Mouse (Mus musculus) hindbrain, embryonic 15.5 days (tissue): ENCODE measurements at regions not wholly inside any gene's neighbourhood (a gene's known extent, or its start where the extent isn't known, plus 50 kb on each side); places are given as distances from the start of the nearest gene placed in this dataset.

Source experiments
- ATAC-seq: fragments of 200-750 bp; cut with Nextera tagmentation; 2 replicates; pipeline ENCODE4 v1.8.0; 2017; ENCODE audit warnings: low read depth, moderate number of reproducible peaks, moderate TSS enrichment; ENCODE audit not compliant: low FRiP score
- H3K27ac ChIP-seq: fragments of 300-500 bp; sonication (generic); replicated peaks from 2 replicates; pipeline ENCODE4 v1.5.1; 2015; ENCODE audit warnings: mild to moderate bottlenecking, inconsistent platforms
- H3K27me3 ChIP-seq: fragments of 300-500 bp; sonication (generic); 2 replicates; pipeline ENCODE4 v1.6.1; 2015; ENCODE audit warnings: control low read depth, inconsistent platforms
- H3K36me3 ChIP-seq: fragments of 300-500 bp; sonication (generic); 2 replicates; pipeline ENCODE4 v1.6.1; 2015; ENCODE audit warnings: control low read depth, inconsistent platforms
- H3K4me1 ChIP-seq: fragments of 300-500 bp; sonication (generic); replicated peaks from 2 replicates; pipeline ENCODE4 v1.6.1; 2015; ENCODE audit warnings: control low read depth, inconsistent platforms
- H3K4me2 ChIP-seq: fragments of 300-500 bp; sonication (generic); 2 replicates; pipeline ENCODE4 v1.6.1; 2015; ENCODE audit warnings: moderate library complexity, mild to moderate bottlenecking, inconsistent platforms
- H3K4me3 ChIP-seq: fragments of 300-500 bp; sonication (generic); 2 replicates; pipeline ENCODE4 v1.5.1; 2015; ENCODE audit warnings: mild to moderate bottlenecking, inconsistent platforms
- H3K9ac ChIP-seq: fragments of 300-500 bp; sonication (generic); 2 replicates; pipeline ENCODE4 v1.6.1; 2015; ENCODE audit warnings: inconsistent platforms
- H3K9me3 ChIP-seq: fragments of 300-500 bp; sonication (generic); 2 replicates; pipeline ENCODE4 v1.6.1; 2016; ENCODE audit warnings: control low read depth, inconsistent platforms
- WGBS: fragments of 180-500 bp; shearing (Covaris S2); methylation state at CpG from one replicate; pipeline ENCODE4 v1.1.7; 2015; 5-methylcytosine and 5-hydroxymethylcytosine counted together

DNA sequence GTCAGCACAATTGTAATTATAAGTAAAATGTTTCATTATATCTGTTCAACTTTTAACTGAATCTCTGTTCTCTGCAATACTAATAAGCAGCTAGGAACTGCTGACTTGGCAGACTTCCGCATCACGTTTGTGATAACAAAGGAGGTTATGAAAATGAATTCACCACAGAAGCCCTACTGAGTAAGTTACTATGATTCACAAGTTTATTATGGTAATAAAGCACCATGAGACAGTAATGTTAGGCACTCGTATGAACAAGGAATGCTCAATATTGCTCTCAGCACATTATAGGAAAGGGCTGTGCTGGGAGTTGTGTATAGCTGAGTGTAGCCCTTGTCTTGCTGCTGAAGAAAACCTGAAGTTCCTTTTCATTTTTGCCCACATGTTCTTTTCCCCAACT is 238.9 kb upstream of the Pcdh9 start:
- no peaks in the 10 kb centered on the region for H3K4me1 ChIP-seq
- H3K27ac ChIP-seq: no peak overlapping the region
- H3K36me3 ChIP-seq: no peaks in the 10 kb centered on the region
- H3K27me3 ChIP-seq: no peaks in the 10 kb centered on the region
- H3K9ac ChIP-seq: no peak overlapping the region
- no peaks in the 10 kb centered on the region for H3K9me3 ChIP-seq
- H3K4me3 ChIP-seq: no peak overlapping the region
- H3K4me2 ChIP-seq: no peak overlapping the region
- WGBS: 49% methylated on average over 3 of the region's 3 CpGs
- peak; percentile 45; the same call in 1 of the 2 replicates for ATAC-seq

DNA sequence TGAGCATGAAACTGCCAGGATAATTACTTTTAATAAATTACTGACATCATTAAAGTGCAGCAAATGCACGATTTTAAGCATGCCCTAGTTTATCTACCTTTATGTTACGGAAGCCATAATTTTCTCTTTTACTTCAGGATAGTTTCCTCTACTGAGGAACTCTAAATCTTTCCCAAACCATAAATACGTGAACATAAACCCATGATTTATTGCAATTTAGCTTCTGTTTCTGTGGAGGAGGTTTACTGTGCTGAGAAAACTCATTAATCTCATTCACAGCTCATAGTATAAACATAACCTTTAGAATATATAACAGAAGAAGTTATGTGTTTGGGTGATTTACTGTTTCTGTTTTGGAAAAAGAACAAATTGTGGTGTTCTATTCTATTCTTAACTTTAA is 233.1 kb upstream of the Pcdh9 start:
- no peak for ATAC-seq
- no peak overlapping the region for H3K27ac ChIP-seq
- no peaks in the 10 kb centered on the region for H3K9me3 ChIP-seq
- no peaks in the 10 kb centered on the region for H3K36me3 ChIP-seq
- no peaks in the 10 kb centered on the region for H3K27me3 ChIP-seq
- no peak overlapping the region for H3K4me2 ChIP-seq
- no peak overlapping the region for H3K4me3 ChIP-seq
- H3K9ac ChIP-seq: no peak overlapping the region
- WGBS: 70% methylated on average over 3 of the region's 3 CpGs
- no peaks in the 10 kb centered on the region for H3K4me1 ChIP-seq

DNA sequence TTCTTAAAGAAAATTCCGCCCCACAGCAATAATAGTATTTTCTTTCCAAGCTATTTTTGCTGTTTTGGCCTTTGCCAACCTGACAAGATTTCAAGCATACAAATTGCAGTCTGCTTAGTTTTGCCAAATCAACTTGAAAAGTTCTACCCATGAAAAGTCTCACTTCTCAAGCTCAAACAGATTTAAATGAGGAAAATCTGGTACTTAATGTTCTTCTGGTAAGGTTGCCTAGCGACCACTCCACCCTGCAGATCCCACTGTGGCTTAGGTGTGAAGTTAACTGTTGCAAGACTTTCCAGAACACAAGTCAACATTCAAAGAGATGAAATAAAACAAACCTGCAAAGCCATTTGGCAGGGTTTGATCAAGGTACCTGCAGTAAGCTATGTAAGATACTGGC is 208.4 kb upstream of the Pcdh9 start:
- no peak for ATAC-seq
- H3K4me3 ChIP-seq: no peak overlapping the region
- no peak overlapping the region for H3K9ac ChIP-seq
- H3K4me2 ChIP-seq: no peak overlapping the region
- 59% methylated on average over 2 of the region's 2 CpGs for WGBS
- no peak overlapping the region for H3K27ac ChIP-seq
- H3K27me3 ChIP-seq: no peaks in the 10 kb centered on the region
- no peaks in the 10 kb centered on the region for H3K9me3 ChIP-seq
- no peaks in the 10 kb centered on the region for H3K36me3 ChIP-seq
- H3K4me1 ChIP-seq: no peaks in the 10 kb centered on the region

DNA sequence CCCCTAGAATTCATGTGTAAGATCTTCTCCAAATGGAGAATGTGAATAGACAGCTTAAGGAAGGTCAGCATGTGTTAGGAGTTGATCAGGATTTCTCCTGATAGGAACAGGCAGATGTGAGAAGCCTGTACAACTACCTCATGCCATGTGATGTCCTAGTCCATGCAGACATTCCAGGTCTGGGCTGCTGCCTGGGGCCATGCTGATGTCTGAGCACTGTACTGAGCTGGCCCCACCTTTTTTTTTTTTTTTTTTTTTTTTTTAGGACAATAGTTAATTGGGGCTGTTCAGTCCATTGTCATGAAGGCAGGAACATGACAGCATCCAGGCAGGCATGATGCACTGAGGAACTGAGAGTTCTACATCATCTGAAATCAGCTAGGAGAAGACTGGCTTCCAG is 203.5 kb upstream of the Pcdh9 start:
- no peak for ATAC-seq
- Histone ChIP-seq H3K36me3 (no peaks in the 10 kb centered on the region), H3K4me3 (no peak overlapping the region), H3K4me1 (no peaks in the 10 kb centered on the region; the same call in 1 of the 2 replicates), H3K27me3 (no peaks in the 10 kb centered on the region), H3K9ac (no peak overlapping the region), H3K9me3 (no peaks in the 10 kb centered on the region), H3K4me2 (no peak overlapping the region), H3K27ac (no peak overlapping the region)
